In genomic region chr11:46631635-46632034, GRCm38 (mm10) we compare ENCODE assay signal across 9 mouse cellular contexts. TPM values are rescaled to one million over a fixed set of nuclear protein-coding genes. Genes with fewer than 3 reads are reported as not detected.
A peak's percentile ranks its signal among the peaks of the same experiment; 100 is the strongest.
DNase-seq lines count a peak whose midpoint lies in the region; ATAC-seq lines count a peak whose summit lies in the region.
"Had no signal": no experiment of that assay in that cellular context is flagged by ENCODE, and none has a peak within 500 bp of the region (broad histone marks: within the 10 kb centered on the region; RNA-seq: fewer than 3 reads in every experiment).

No protein-coding gene starts in this region.

- H3K27me3 ChIP-seq in splenic B cell, adult 2 months (ENCODE audit: control insufficient read depth, insufficient read depth, low read length, poor library complexity, severe bottlenecking), result no peaks in the 10 kb centered on the region
- H3K27me3 ChIP-seq: lung, embryonic 15.5 days had no signal

- intact Hi-C loops in gastrocnemius, postnatal 36 days (cut with DNase I), result no loop called here

- H3K36me3 ChIP-seq in splenic B cell, adult 2 months (ENCODE audit: control insufficient read depth, insufficient read depth, low read length, poor library complexity, severe bottlenecking), result no peaks in the 10 kb centered on the region
- H3K36me3 ChIP-seq: lung, embryonic 15.5 days had no signal

- peak; percentile 39 for DNase-seq in 3T3-L1 (ENCODE audit: low read depth, low spot score)
- peak; percentile 38 for DNase-seq in 416B (ENCODE audit: low read depth)
- DNase-seq in brain, adult 2 months (ENCODE audit: low read depth, low spot score), result peak; percentile 54
- peak; percentile 60 to 69 for DNase-seq in layer of hippocampus, postnatal 10 days (ENCODE audit: low spot score in 2 of 2)
- peak; percentile 33 for DNase-seq in splenic B cell, adult 2 months (ENCODE audit: low read depth, low spot score)
- DNase-seq in gastrocnemius, postnatal 36 days, result no peak

- peak; percentile 98 for ATAC-seq in frontal cortex, adult (ENCODE audit: low TSS enrichment)
- ATAC-seq in megakaryocyte-erythroid progenitor cell, adult 5-6 weeks (replicated peaks; ENCODE audit: low FRiP score, low TSS enrichment, poor library complexity, severe bottlenecking), result peak; percentile 93

RNA-seq across cellular contexts. Expression of gene Dppa1, which starts 2.6 kb away (rescaled TPM):
- not detected for total RNA-seq in layer of hippocampus, postnatal 10 days (2021)
- total RNA-seq in megakaryocyte-erythroid progenitor cell, adult 5-6 weeks (2014; fragmentation: Nextera tagmentation), result not detected in 2 replicates
- not detected in 2 replicates for total RNA-seq in megakaryocyte-erythroid progenitor cell, adult 5-6 weeks (2017)
- not detected for total RNA-seq in gastrocnemius, postnatal 36 days (2021)

Comparison
In these comparisons a context has a peak if more than half of its experiments do, and no peak if none do; other contexts are left out.
1. DNase-seq: peak in 3T3-L1 (single experiment), 416B (single experiment), brain, adult 2 months (single experiment), layer of hippocampus, postnatal 10 days (2 of 2) and splenic B cell, adult 2 months (single experiment); none in gastrocnemius, postnatal 36 days (0 of 2).